Mouse (Mus musculus): Measurements from ENCODE around the gene Plbd1. TPM values are rescaled to one million over a fixed set of nuclear protein-coding genes. Genes with fewer than 3 reads are reported as not detected.

Gene Plbd1
- total RNA-seq, 2 experiments from 2014 or later = 0.30 TPM; not detected in 1

Other genes with a start within 250 kb of the Plbd1 start
- gene E330021D16Rik, start 246.4 kb downstream of the Plbd1 start, total RNA-seq (2021) = not detected
- 100 to 1,000 TPM; 103 to 122 TPM for gene Atf7ip, start 155.8 kb downstream of the Plbd1 start, total RNA-seq (2021)
- under 1 TPM; 0.53 to 0.57 TPM for gene Gucy2c, start 119.8 kb upstream of the Plbd1 start, total RNA-seq (2021)
- gene Hist4h4, start 142.5 kb upstream of the Plbd1 start, total RNA-seq (2021) = 10 to 100 TPM; 11.8 to 13.2 TPM
- gene H2afj, start 146.3 kb upstream of the Plbd1 start, total RNA-seq (2021) = 10 to 100 TPM; 64.1 to 73.0 TPM
- 1 to 10 TPM; 2.6 to 3.0 TPM for gene BC049715, start 165.7 kb upstream of the Plbd1 start, total RNA-seq (2021)
- gene Wbp11, start 166.3 kb upstream of the Plbd1 start, total RNA-seq (2021) = 100 to 1,000 TPM; 136 to 141 TPM
- gene Smco3, start 173.5 kb upstream of the Plbd1 start, total RNA-seq (2021) = 10 to 100 TPM; 10.4 to 14.0 TPM
- gene Art4, start 195.8 kb upstream of the Plbd1 start, total RNA-seq (2021) = not detected
- 10 to 100 TPM; 24.7 to 29.4 TPM for gene Mgp, start 213.9 kb upstream of the Plbd1 start, total RNA-seq (2021)

Data from layer of hippocampus, adult 18-20 months (tissue).